Mouse (Mus musculus) liver, embryonic 14.5 days (tissue): ENCODE data around the gene Usp15. TPM values are rescaled to one million over a fixed set of nuclear protein-coding genes. Genes with fewer than 3 reads are reported as not detected.

Experiments
- ATAC-seq: fragments of 200-750 bp; cut with Nextera tagmentation; 2 replicates; pipeline ENCODE4 v1.8.0; 2017; ENCODE audit warnings: moderate number of reproducible peaks, mild to moderate bottlenecking, moderate library complexity; ENCODE audit not compliant: insufficient read depth
- DNase-seq, 3 experiments: peaks; one replicate each; pipeline ENCODE4 v3.0.0-alpha.2; 2012 to 2013; ENCODE audit warnings: low read depth in 3 of 3, low spot score in 3 of 3
- H3K27ac ChIP-seq: fragments of 300-500 bp; sonication (generic); 2 replicates; pipeline ENCODE4 v1.5.1; 2014; ENCODE audit warnings: moderate library complexity, mild to moderate bottlenecking, control low read depth, inconsistent platforms
- H3K27me3 ChIP-seq: fragments of 300-500 bp; sonication (generic); 2 replicates; pipeline ENCODE4 v1.6.1; 2014; ENCODE audit warnings: mild to moderate bottlenecking, low read length, moderate library complexity; ENCODE audit not compliant: control insufficient read depth, insufficient read depth
- H3K36me3 ChIP-seq: fragments of 300-500 bp; sonication (generic); replicated peaks from 2 replicates; pipeline ENCODE4 v1.6.1; 2014; ENCODE audit warnings: low read depth; ENCODE audit not compliant: control insufficient read depth, insufficient read depth
- H3K4me1 ChIP-seq, 2 experiments: fragments of 200-500 bp in 1 of 2; fragments of 300-500 bp in 1 of 2; sonication (generic) in 1 of 2; replicated peaks; 2 replicates each; pipeline ENCODE4 v1.6.1; 2012 to 2014; ENCODE audit warnings: antibody characterized with exemption in 1 of 2, inconsistent platforms in 1 of 2, low read length in 1 of 2; ENCODE audit not compliant: control insufficient read depth in 2 of 2, insufficient read depth in 2 of 2
- H3K4me2 ChIP-seq: fragments of 300-500 bp; sonication (generic); 2 replicates; pipeline ENCODE4 v1.6.1; 2014; ENCODE audit warnings: low read depth, mild to moderate bottlenecking, control low read depth, moderate library complexity
- H3K4me3 ChIP-seq, 2 experiments: fragments of 200-500 bp in 1 of 2; fragments of 300-500 bp in 1 of 2; sonication (generic) in 1 of 2; 2 replicates each; pipeline ENCODE4 v1.5.1; 2012 to 2014; ENCODE audit warnings: low read depth in 2 of 2, low read length in 2 of 2, mild to moderate bottlenecking in 2 of 2, control low read depth in 1 of 2, inconsistent platforms in 1 of 2, moderate library complexity in 1 of 2; ENCODE audit not compliant: insufficient read depth in 1 of 2
- H3K9ac ChIP-seq: fragments of 300-500 bp; sonication (generic); replicated peaks from 2 replicates; pipeline ENCODE4 v1.6.1; 2014; ENCODE audit warnings: mild to moderate bottlenecking, control low read depth, moderate library complexity
- H3K9me3 ChIP-seq: fragments of 300-500 bp; sonication (generic); 2 replicates; pipeline ENCODE4 v1.6.1; 2016; ENCODE audit warnings: low read length, mixed read lengths; ENCODE audit not compliant: control insufficient read depth
- CTCF ChIP-seq: IDR thresholded peaks from 2 replicates; pipeline ENCODE4 v1.5.1; 2016; ENCODE audit warnings: antibody characterized with exemption, low read depth, control low read depth
- EP300 ChIP-seq: IDR thresholded peaks from 2 replicates; pipeline ENCODE4 v1.6.1; 2016; ENCODE audit warnings: antibody characterized with exemption, low read depth
- WGBS: fragments of 180-500 bp; shearing (Covaris S2); extraction: QIAGEN DNeasy Blood & Tissue Kit; methylation state at CpG from one replicate; pipeline ENCODE4 v1.1.7; 2014; ENCODE audit not compliant: insufficient replicate concordance; 5-methylcytosine and 5-hydroxymethylcytosine counted together
- polyA plus RNA-seq, 2 experiments: library from polyadenylated mRNA; depleted of rRNA in 1 of 2; stranded (reverse) in 1 of 2; unstranded in 1 of 2; fragments of >200 nt; fragmentation: Nextera tagmentation in 1 of 2; extraction: Ambion mirVana in 1 of 2; gene quantifications; 2 replicates each; pipeline versions ENCODE4 v1.2.1 to v1.2.3; 2012 to 2014

Usp15 gene
- polyA plus RNA-seq, 2 experiments, result 44.2 to 94.2 TPM

GRCm38 (mm10) chr10:123112787-123113168 is 84.0 kb downstream of the Usp15 start:
- WGBS, result 81% methylated on average over 9 of the region's 9 CpGs
- DNase-seq, result no peak
- Histone ChIP-seq H3K4me3 (no peak overlapping the region), H3K4me2 (no peak overlapping the region), H3K4me1 (no peaks in the 10 kb centered on the region), H3K9me3 (no peaks in the 10 kb centered on the region), H3K36me3 (peaks cover 41% of the 10 kb centered on the region), H3K27me3 (no peaks in the 10 kb centered on the region), H3K27ac (no peak overlapping the region), H3K9ac (no peak overlapping the region)
- TF ChIP-seq CTCF, result no peak
- TF ChIP-seq EP300, result no peak
- ATAC-seq, result no peak

GRCm38 (mm10) chr10:123112056-123112786 is 84.6 kb downstream of the Usp15 start:
- no peak overlapping the region for H3K9ac ChIP-seq
- no peaks in the 10 kb centered on the region for H3K9me3 ChIP-seq
- no peak overlapping the region for H3K4me3 ChIP-seq
- ATAC-seq (no peak), DNase-seq (no peak)
- WGBS, result 80% methylated on average over 11 of the region's 11 CpGs
- no peaks in the 10 kb centered on the region for H3K4me1 ChIP-seq
- H3K4me2 ChIP-seq, result no peak overlapping the region
- no peaks in the 10 kb centered on the region for H3K27me3 ChIP-seq
- TF ChIP-seq EP300, result no peak
- no peak for TF ChIP-seq CTCF
- H3K36me3 ChIP-seq, result peaks cover 36% of the 10 kb centered on the region
- H3K27ac ChIP-seq, result no peak overlapping the region

- H3K4me1 ChIP-seq, result no peaks in the 10 kb centered on the region
- H3K4me2 ChIP-seq, result no peak overlapping the region
- H3K9ac ChIP-seq, result no peak overlapping the region
- H3K4me3 ChIP-seq, result no peak overlapping the region
- no peak for DNase-seq
- H3K36me3 ChIP-seq, result peaks cover 22% of the 10 kb centered on the region
- TF ChIP-seq EP300 (no peak), CTCF (no peak)
- no peaks in the 10 kb centered on the region for H3K27me3 ChIP-seq
- ATAC-seq, result no peak
- no peaks in the 10 kb centered on the region for H3K9me3 ChIP-seq
- 86% methylated on average over 11 of the region's 11 CpGs for WGBS
- H3K27ac ChIP-seq, result no peak overlapping the region
These were observed 86.2 kb downstream of the Usp15 start for GRCm38 (mm10) chr10:123110548-123110947.

- H3K4me3 ChIP-seq, result no peak overlapping the region
- 67% methylated on average over 1 of the region's 1 CpGs for WGBS
- DNase-seq, result no peak
- no peak for ATAC-seq
- H3K9ac ChIP-seq, result no peak overlapping the region
- H3K27ac ChIP-seq, result no peak overlapping the region
- H3K27me3 ChIP-seq, result no peaks in the 10 kb centered on the region
- no peak for TF ChIP-seq EP300
- no peak for TF ChIP-seq CTCF
- H3K9me3 ChIP-seq, result no peaks in the 10 kb centered on the region
- H3K4me1 ChIP-seq, result no peaks in the 10 kb centered on the region
- peaks cover 10% of the 10 kb centered on the region for H3K36me3 ChIP-seq
- no peak overlapping the region for H3K4me2 ChIP-seq
These were observed 88.3 kb downstream of the Usp15 start for GRCm38 (mm10) chr10:123108527-123108926.

GRCm38 (mm10) chr10:123108121-123108520 is 88.7 kb downstream of the Usp15 start:
- Histone ChIP-seq H3K9me3 (no peaks in the 10 kb centered on the region), H3K4me2 (no peak overlapping the region), H3K9ac (no peak overlapping the region), H3K27ac (no peak overlapping the region), H3K4me3 (no peak overlapping the region), H3K36me3 (peaks cover 6% of the 10 kb centered on the region), H3K4me1 (no peaks in the 10 kb centered on the region), H3K27me3 (no peaks in the 10 kb centered on the region)
- DNase-seq (no peak), ATAC-seq (no peak)
- 89% methylated on average over 5 of the region's 5 CpGs for WGBS
- TF ChIP-seq CTCF, result no peak
